Mouse (Mus musculus): ENCODE data around the gene Metrn.
"Not testable (repeated sequence)": the region's sequence is repeated elsewhere in the genome, so short reads cannot be mapped to it uniquely, and the experiment has no call there.

Gene Metrn

GRCm38 (mm10) chr17:25808789-25809605 lies 12.1 kb upstream of the Metrn start, which contains the start of gene Fbxl16:
Gene Fbxl16, plus strand, starts transcription at chr17:25809085.
- peak; percentile 93 to 95 for DNase-seq (ENCODE audit: inconsistent age in 2 of 2, low spot score in 1 of 2)

DNA sequence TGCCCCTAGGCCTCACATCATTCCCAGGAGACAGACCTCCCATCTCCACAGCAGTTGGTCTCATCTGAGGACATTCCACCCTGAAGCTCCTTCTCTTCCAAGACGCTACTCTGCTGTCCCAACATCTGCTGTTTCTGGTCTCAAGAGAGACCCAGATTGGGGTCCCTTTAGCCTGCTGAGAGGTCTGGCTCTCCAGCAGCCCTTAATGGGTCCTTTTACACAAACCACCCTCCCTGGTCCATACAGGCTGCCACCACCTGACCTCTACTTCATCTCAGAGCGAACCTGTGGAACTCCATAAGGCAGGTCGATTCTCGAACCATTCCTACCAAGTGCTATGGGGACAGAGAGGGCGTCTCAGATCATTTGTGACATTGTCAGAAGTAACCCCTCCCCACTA lies 11.1 kb upstream of the Metrn start:
- no peak for DNase-seq (ENCODE audit: inconsistent age in 2 of 2, low spot score in 1 of 2)

- DNase-seq (ENCODE audit: inconsistent age in 2 of 2, low spot score in 1 of 2) = not testable (repeated sequence)
These were observed 10.5 kb upstream of the Metrn start for GRCm38 (mm10) chr17:25807452-25807851.

DNA sequence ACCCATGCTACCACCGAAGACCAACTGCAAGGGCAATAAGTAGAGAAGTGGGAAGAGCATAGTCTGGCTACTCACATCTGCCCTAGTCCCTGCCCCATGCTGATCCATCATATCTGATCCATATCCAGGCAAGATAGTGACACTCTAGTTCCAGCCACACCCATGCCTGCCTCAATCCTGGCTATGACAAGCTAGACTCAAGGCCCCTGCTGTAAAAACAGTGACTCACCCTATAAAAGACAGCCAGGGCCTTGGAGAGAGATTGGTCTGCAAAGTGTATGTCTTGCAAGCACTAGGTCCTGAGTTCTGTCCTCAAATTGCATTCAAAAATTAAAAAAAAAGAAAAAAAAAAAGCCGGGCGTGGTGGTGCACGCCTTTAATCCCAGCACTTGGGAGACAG lies 9.6 kb upstream of the Metrn start:
- peak; percentile 69 to 86 for DNase-seq (ENCODE audit: inconsistent age in 2 of 2, low spot score in 1 of 2)

- peak; percentile 87 to 93 for DNase-seq (ENCODE audit: inconsistent age in 2 of 2, low spot score in 1 of 2)
These were observed 6.0 kb upstream of the Metrn start for GRCm38 (mm10) chr17:25802825-25803517.

DNA sequence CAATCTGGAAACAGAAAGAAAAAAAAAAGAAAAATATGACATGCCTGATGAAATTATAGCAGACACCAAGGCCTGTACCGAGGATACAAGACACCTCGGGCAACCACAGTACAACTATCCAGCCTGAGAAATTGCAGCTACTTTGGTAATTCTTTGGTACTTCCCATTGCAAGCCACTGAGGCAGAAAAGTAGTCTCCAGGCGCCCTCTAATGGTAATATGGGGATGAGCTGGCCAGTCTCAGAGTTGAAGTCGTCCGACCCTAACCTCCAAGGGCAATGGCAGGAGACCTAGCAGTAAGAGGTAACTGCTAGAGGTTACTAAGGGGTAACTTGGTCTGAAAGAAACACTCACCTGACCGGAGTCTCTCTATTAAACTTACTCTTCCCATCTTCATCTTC lies 4.1 kb upstream of the Metrn start:
- peak; percentile 70 to 91 for DNase-seq (ENCODE audit: inconsistent age in 2 of 2, low spot score in 1 of 2)

GRCm38 (mm10) chr17:25796211-25796771 lies 645 bp downstream of the Metrn start:
- DNase-seq (ENCODE audit: inconsistent age in 2 of 2, low spot score in 1 of 2) = peak; percentile 59 to 79

GRCm38 (mm10) chr17:25795609-25796092 lies 1.3 kb downstream of the Metrn start, which contains the start of gene AC134908.4:
Gene AC134908.4, minus strand, starts transcription at chr17:25795659.
- peak; percentile 52 to 60 for DNase-seq (ENCODE audit: inconsistent age in 2 of 2, low spot score in 1 of 2)

DNA sequence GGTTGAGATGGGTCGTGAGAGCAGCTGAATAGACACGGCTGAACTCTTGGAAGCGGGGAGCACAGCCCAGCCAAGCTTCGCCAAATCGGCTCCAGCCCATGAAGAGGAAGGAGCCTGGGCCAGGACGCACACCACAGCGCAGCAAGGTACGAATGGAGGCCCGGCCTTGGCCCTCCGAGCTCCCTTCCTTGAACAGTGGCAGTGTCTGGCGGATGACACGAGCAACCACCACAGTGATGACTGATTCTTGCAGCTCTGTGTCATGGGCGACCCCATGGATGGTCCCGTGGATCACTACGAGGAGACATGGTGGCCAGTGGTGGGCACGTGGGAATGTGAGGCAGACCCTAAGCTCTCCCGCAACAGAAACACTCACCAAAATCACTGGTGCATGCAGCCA lies 1.9 kb downstream of the Metrn start:
- no peak for DNase-seq (ENCODE audit: inconsistent age in 2 of 2, low spot score in 1 of 2)

- no peak for DNase-seq (ENCODE audit: inconsistent age in 2 of 2, low spot score in 1 of 2)
These were observed 2.7 kb downstream of the Metrn start for GRCm38 (mm10) chr17:25794197-25794596.

DNA sequence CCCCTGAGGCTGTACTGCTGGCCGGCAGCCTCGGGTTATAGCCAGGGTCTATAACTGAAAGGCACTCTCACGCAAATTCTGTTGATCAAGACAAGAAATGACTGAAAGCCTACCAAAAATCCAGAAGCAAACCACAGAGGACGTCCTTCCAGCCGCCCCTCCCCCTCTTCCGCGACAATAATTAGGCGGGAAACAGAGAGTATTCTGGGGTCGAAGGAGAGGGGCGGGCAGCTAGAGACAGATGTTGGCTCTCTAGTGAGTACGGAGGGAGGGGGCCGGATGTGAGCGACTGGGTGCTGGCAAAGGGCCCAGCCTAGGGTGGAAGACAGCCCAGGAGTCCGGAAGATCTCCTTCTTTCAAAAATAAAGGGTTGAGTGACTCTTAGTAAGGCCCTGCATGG lies 4.3 kb downstream of the Metrn start, which contains the start of gene Fam173a:
TSS of gene Fam173a (minus strand) at position 287 of the 400 bp plus-strand sequence.
- peak in 1 of 2 experiments; percentile 81 for DNase-seq (ENCODE audit: inconsistent age in 2 of 2, low spot score in 1 of 2)

DNA sequence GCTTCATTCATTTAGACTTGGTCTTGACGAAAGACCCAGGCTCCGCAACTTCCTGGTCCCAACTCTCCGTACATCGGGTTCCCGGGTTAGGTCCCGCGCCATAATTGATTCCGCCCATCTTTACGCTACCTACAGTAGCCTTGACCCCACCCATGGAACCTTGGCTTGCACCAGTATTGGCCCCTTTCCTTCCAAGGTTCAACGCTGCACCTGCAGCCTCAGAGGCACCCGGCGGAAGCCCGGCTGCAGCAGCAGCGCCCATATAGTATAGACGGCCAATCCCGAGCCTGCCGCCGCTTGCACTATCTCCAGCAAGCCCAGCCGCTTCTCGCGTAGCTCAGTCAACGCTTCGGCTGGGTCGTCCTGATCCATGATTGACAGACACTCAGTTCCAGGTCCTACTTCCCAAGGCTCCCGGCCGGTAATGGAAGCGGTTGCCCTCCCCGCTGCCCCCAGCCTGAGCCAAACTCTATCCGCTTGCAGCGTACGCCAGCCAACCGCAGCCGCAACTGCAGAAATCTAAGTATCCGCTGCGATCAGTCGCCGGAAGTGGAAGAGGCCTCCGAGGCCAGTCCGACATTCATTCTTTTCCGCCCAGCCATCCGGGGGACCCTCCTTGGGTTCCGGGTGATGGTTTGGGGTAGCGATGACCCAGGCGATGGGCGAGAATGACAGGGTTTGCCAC lies 5.0 kb downstream of the Metrn start:
- peak; percentile 87 to 96 for DNase-seq (ENCODE audit: inconsistent age in 2 of 2, low spot score in 1 of 2)

GRCm38 (mm10) chr17:25791320-25791842 lies 5.6 kb downstream of the Metrn start:
- peak in 1 of 2 experiments; percentile 16 for DNase-seq (ENCODE audit: inconsistent age in 2 of 2, low spot score in 1 of 2)

GRCm38 (mm10) chr17:25786781-25787504 lies 10.0 kb downstream of the Metrn start:
- DNase-seq (ENCODE audit: inconsistent age in 2 of 2, low spot score in 1 of 2) = peak in 1 of 2 experiments; percentile 25

DNA sequence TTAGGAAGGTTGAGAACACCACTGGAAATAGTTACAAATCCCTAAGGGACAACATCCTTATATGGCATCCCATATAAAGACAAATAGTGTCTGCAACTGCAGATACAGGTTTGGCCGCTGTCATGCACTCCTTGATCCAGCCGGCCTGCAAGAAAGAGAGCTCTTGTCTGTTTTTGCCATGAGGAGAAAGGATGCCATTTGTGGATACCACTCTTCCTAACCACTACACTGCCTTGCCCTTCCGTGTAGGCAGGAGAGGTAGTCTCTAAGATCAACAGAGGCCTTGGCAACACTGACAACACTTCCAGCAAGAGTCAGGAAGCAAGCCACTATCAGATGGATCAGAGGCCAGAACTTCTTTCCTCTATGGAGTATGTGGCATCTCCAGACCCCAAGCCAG lies 10.7 kb downstream of the Metrn start, which contains the start of gene Ccdc78:
TSS of gene Ccdc78 (plus strand) at position 301 of the 400 bp plus-strand sequence.
- DNase-seq (ENCODE audit: inconsistent age in 2 of 2, low spot score in 1 of 2) = no peak

GRCm38 (mm10) chr17:25785281-25785745 lies 11.6 kb downstream of the Metrn start, which contains the start of gene Haghl:
Gene Haghl, minus strand, starts transcription at chr17:25785673.
- peak; percentile 97 to 100 for DNase-seq (ENCODE audit: inconsistent age in 2 of 2, low spot score in 1 of 2)

DNA sequence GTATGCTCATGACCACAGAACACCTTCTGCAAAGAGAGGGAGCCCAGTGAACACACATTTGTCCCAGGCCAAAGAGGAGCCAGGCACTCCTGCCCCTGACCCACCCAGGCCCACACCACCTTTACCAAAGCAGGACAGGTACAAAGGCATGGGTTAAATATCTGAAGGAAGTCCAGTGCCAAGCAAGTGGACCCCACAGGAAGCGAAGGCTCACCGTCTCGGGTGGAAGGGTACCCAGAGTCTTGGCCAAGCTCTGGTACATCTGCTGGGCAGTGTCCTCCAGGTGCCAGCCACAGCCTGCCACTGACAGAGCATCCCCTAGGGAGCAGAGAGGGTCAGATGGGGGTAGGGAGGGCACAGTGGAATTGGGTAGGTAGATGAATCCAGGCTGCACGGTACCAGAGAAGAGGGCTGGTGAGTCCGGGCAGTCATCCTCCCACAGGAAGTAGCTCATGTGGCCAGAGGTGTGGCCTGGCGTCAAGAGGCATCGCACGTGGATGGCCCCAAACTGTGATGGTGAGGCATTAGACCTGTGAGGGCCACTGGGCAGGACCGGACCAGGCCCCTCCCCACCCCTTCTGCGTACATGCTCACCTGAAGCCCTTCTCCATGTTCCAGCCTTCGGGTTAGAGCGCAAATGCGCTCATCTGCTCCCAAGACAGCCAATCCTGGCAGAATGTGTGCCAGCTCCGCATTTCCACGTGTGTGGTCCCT lies 12.9 kb downstream of the Metrn start:
- DNase-seq (ENCODE audit: inconsistent age in 2 of 2, low spot score in 1 of 2) = peak in 1 of 2 experiments; percentile 53

DNA sequence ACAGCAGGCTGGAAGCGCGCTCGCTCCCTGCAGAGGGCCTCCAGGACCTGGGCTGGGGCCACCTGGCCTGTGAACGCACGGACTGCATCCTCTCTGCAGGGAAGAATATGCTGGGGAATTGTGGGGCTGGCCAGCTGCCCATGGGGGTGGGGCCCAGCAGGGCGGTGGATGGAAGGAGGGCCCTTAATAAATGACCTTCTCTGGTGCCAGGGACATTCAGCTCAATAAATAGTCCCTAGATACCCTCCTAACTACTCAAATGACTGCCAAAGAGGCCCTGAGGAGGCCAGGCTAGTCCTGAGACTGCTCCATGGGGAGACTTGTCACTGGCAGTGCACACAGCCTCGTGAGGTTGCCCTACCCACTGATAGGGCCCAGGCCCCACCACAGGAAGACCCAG lies 13.8 kb downstream of the Metrn start:
- peak; percentile 67 to 88 for DNase-seq (ENCODE audit: inconsistent age in 2 of 2, low spot score in 1 of 2)

- DNase-seq (ENCODE audit: inconsistent age in 2 of 2, low spot score in 1 of 2) = no peak
These were observed 15.6 kb downstream of the Metrn start for GRCm38 (mm10) chr17:25781339-25781738.
